Mouse (Mus musculus) cerebellum, adult 11 months (tissue): Measurements from ENCODE around the gene Megf11.
"Not testable (repeated sequence)": the region's sequence is repeated elsewhere in the genome, so short reads cannot be mapped to it uniquely, and the experiment has no call there.

ENCODE experiments used
- DNase-seq: peaks from one replicate; pipeline ENCODE4 v3.0.0; 2022

Gene Megf11

GRCm38 (mm10) chr9:64660222-64660621, 274.8 kb downstream of the Megf11 start:
- DNase-seq: peak; percentile 37

DNA sequence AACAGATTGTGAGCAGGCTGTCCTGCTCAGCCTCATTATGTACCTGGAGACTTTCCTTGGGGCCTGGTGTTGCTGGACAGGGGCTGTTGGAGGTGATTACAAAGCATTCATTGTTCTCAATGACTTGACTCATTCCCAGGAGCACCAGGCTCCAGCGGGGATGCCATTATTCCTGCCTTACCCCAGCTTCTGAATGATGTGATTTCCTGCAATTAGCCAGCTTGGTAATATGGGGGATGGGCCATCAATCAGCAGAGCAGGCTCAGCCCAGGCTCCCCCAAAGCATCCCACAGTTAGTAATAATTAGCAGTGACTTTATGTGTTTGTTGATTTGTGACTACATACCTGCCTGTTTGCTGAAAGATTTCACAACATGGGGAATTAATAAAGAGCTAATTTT, 279.2 kb downstream of the Megf11 start:
- DNase-seq: no peak

- no peak for DNase-seq
Observed at GRCm38 (mm10) chr9:64666549-64666948, 281.1 kb downstream of the Megf11 start.

DNA sequence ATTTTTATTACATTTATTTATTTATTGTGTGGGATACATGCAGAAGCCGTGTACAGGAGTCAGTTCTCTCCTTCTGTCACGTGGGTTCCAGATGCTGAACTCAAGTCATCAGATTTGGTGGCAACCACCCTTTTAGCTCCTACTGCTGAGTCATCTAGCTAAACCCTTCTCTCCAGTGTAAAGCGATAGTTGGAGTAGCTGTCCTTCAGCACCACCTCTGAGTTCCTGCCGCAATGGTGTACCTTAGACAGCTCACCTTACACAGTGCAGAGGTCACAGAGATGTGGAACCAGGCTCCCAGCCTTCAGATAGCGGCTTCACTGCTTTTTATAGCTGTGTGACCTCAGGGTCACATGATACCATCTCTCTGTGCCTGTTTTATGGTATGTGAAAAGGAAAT, 282.1 kb downstream of the Megf11 start:
- DNase-seq: no peak

DNA sequence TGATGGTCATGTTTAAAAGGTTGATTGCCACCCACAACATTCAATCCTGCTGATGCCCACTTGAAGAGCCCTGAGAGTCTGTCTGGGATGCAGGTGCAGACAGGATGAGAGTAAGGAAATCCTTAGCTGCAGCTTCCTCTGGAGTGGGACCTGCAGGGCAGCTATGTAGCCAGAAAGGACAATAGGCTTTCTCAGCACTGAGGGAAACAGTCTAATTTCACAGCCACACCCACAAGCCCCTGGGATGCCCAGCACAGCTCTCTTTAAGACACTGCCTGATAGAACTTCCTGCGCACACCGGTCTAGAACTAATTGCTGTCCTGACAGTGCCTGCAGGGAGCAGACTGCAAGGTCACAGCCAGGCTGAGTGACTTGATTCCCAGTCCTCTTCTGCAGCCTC, 282.6 kb downstream of the Megf11 start:
- no peak for DNase-seq

GRCm38 (mm10) chr9:64671341-64672319, 286.2 kb downstream of the Megf11 start:
- DNase-seq: not testable (repeated sequence)

GRCm38 (mm10) chr9:64687122-64688014, 301.9 kb downstream of the Megf11 start:
- no peak for DNase-seq

GRCm38 (mm10) chr9:64688015-64688394, 302.6 kb downstream of the Megf11 start:
- no peak for DNase-seq

DNA sequence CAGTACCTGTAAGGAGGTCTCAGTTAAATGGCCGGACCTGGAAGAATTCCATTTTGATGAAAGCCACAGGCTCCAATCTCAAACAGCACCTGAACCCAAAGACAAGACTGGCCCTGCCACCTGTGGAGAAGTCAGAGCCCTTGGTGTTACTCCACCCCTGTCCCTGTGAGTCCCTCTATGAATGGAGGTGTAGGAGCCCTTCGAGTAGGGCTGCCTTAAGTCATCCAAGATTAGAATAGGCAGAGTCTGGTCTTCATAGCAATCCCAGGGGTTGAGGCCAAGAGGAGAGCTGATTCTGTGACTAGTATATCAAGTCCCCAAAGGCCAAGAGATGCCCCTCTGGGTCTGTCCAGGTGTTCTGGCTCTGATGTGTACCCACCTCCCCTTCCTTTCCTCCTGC, 305.3 kb downstream of the Megf11 start:
- no peak for DNase-seq

GRCm38 (mm10) chr9:64691176-64691575, 305.8 kb downstream of the Megf11 start:
- peak; percentile 56 for DNase-seq

GRCm38 (mm10) chr9:64693094-64693493, 307.7 kb downstream of the Megf11 start:
- no peak for DNase-seq

GRCm38 (mm10) chr9:64695266-64695665, 309.8 kb downstream of the Megf11 start:
- DNase-seq: no peak

- no peak for DNase-seq
Observed at GRCm38 (mm10) chr9:64696404-64696803, 311.0 kb downstream of the Megf11 start.

DNA sequence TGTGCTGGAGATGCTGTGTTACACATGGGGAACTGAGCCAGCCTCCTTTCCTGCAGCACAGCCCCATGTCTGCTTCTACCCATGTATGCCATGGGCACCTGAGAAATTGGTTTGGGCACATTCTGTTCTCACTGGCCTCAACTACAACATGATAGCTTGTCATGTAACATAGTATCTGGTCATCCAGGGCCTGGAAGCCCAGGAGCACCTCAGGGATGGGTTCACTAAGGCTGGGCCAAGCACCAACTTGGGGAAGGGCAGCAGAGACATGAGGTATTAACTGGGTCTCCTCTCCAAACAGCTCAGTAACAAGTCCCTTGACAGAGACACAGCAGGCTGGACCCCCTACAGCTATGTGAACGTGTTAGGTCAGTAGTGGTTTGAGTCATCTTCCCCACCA, 311.6 kb downstream of the Megf11 start:
- DNase-seq: no peak

DNA sequence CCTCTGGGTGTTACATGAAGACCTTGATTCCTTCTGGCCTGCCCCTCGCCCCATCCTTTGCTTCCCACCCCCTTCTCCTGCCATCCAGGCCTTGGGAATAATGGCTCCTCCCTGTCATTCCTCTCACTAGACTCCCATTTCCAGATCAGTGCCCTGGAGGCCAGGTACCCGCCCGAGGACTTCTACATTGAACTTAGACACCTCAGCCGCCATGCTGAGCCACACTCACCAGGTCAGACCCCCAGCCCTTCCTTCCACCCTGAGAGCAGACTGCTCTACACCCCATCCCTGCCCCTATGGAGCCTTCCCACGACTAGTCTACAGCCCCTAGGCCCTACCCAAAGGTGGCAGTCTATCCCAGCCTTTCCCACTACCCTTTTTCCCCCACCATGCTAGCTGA, 312.3 kb downstream of the Megf11 start:
- no peak for DNase-seq

DNA sequence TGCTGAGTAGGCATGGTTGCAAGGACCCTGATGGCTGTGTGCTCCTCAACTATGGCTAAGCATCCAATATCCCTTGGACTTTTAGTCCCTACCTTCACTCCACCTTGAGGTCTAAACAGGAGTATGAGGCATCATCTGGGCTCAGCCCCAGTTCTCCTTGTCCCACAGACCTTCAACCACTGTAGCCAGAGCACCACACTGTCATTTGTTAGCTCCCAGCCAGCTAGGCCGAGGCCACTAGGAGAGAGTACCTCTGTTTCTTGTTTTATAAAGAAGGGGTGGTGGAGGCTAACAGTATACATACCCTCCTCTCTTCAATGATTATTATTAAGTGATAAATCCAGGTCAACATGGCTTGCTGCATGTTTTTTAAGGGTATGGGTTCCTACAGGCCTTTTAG, 313.2 kb downstream of the Megf11 start:
- DNase-seq: no peak

DNA sequence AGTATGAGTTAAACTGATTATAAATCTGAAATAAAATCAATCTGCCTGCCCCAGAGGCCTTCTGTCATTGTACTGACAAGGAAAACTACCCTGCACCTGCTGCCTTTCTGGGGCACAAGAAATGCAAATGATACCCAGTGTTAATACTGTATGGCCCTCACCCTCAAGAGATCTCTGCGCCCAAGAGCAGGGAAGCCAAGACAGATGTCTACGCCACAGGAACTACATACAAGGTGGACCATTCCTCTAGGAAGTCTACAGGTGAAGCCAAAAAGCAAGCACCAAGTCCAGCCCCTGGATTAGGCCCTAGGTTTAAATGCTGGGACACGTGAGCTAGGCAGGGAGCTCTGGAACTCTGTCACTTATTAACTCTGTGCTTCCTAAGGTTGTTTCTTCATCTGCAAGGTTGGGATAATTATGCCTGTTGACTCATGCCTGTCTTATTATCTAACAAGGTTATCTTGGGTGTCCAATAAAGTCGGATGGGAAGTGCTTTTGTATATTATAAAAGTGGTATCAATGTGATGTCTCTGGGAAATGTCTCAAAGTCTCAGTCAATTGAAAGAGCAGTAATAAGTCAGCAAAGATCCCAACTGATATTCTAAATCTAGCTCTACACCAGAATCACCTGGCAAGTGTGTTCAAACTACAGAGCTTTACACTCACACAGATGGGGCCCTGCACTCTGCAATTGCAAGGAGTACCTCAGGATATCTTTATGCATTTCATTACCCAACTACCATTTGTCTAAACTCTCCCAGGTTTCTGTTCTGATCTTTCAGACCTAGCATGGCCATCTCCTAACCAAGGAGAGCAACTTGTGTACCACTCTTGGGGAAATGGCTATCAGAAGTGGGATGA, 315.3 kb downstream of the Megf11 start:
- DNase-seq: no peak

DNA sequence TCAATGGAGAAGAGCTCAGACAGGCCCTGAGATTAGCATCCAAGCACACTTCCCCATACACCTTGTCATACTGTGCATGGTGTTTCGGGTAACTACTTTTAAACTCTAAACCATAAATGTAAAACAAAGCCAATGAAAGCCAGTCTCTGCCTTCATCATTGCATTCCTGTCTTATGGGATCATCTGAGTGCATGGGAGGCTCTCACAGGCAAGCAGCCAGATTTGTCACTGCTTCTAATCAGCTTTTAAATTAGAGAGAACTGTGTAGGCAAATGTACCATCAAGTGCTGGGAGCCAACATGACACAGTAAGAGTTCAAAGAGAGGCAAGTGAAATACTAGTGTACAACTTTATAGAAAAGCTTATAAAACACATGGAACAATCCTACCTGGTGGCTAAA, 316.2 kb downstream of the Megf11 start:
- no peak for DNase-seq

- DNase-seq: no peak
Observed at GRCm38 (mm10) chr9:64702391-64702790, 317.0 kb downstream of the Megf11 start.

DNA sequence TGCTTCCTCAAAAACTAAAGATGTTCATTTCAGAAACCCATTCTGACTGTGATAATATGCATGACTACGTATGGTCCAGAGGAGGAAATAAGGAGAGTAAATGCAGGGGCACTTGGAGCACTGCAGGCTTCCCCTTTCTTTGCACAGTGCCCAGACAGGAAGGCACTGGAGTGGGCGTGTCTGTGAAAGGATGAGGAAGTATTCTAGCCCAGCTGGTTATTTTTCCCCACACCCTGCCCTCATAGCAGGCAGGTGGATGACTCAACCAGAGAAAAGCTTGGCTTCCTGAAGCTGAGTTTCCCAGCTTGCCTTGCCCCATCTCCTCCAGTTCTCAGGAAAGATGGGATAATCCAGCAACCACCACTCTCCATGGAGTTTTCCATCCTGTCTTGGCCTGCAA, 317.5 kb downstream of the Megf11 start:
- no peak for DNase-seq

GRCm38 (mm10) chr9:64703420-64703965, 318.1 kb downstream of the Megf11 start:
- DNase-seq: no peak

- no peak for DNase-seq
Observed at GRCm38 (mm10) chr9:64704073-64704840, 318.8 kb downstream of the Megf11 start.
